Mouse (Mus musculus) liver, adult 2 months (tissue): ENCODE results near the gene Hnrnpul2. TPM values are rescaled to one million over a fixed set of nuclear protein-coding genes. Genes with fewer than 3 reads are reported as not detected.
"Not testable (repeated sequence)": the region's sequence is repeated elsewhere in the genome, so short reads cannot be mapped to it uniquely, and the experiment has no call there.

Experiments used
- DNase-seq: peaks from one replicate; pipeline ENCODE4 v3.0.0-alpha.2; 2011; ENCODE audit warnings: low read depth, low spot score; ENCODE audit errors: extremely low read depth
- H3K27ac ChIP-seq: fragments of 200-500 bp; replicated peaks from 2 replicates; pipeline ENCODE4 v1.5.1; 2012; ENCODE audit warnings: low read depth, mild to moderate bottlenecking, control low read depth, inconsistent platforms, low read length; ENCODE audit not compliant: insufficient read depth
- H3K27me3 ChIP-seq: fragments of 200-500 bp; 2 replicates; pipeline ENCODE4 v1.6.1; 2012; ENCODE audit warnings: mild to moderate bottlenecking, moderate library complexity, low read length, inconsistent platforms; ENCODE audit not compliant: control insufficient read depth, insufficient read depth
- H3K36me3 ChIP-seq: fragments of 200-500 bp; 2 replicates; pipeline ENCODE4 v1.6.1; 2012; ENCODE audit warnings: low read length, inconsistent platforms; ENCODE audit not compliant: control insufficient read depth, insufficient read depth
- H3K4me1 ChIP-seq: fragments of 200-500 bp; 2 replicates; pipeline ENCODE4 v1.6.1; 2011; ENCODE audit warnings: low read length; ENCODE audit not compliant: control insufficient read depth, insufficient read depth
- H3K4me3 ChIP-seq: fragments of 200-500 bp; 2 replicates; pipeline ENCODE4 v1.5.1; 2011; ENCODE audit warnings: low read depth, mild to moderate bottlenecking, control low read depth, low read length, moderate library complexity; ENCODE audit not compliant: insufficient read depth
- H3K79me2 ChIP-seq: fragments of 200-500 bp; 2 replicates; pipeline ENCODE4 v1.6.1; 2012; ENCODE audit warnings: inconsistent platforms, mild to moderate bottlenecking, low read length, moderate library complexity; ENCODE audit not compliant: control insufficient read depth, insufficient read depth
- H3K9ac ChIP-seq: fragments of 200-500 bp; 2 replicates; pipeline ENCODE4 v1.6.1; 2012; ENCODE audit warnings: low read depth, mild to moderate bottlenecking, control low read depth, inconsistent platforms, low read length
- CTCF ChIP-seq: fragments of 200-500 bp; IDR thresholded peaks from 2 replicates; pipeline ENCODE4 v1.5.1; 2011; ENCODE audit warnings: low read depth, low read length, control low read depth
- POLR2A ChIP-seq: fragments of 200-500 bp; IDR thresholded peaks from 2 replicates; pipeline ENCODE4 v1.6.1; 2011; ENCODE audit warnings: low read length, control low read depth; ENCODE audit not compliant: insufficient read depth; ENCODE audit errors: extremely low read depth
- WGBS: fragments of 180-500 bp; shearing (Covaris S2); methylation state at CpG from one replicate; pipeline ENCODE4 v1.1.7; 2018; 5-methylcytosine and 5-hydroxymethylcytosine counted together
- polyA plus RNA-seq: library from polyadenylated mRNA; depleted of rRNA; stranded (reverse); fragments of >200 nt; gene quantifications from 2 replicates; pipeline ENCODE4 v1.2.3, GENCODE M21; 2012
- total RNA-seq: library from RNA; depleted of rRNA; stranded (reverse); fragments of >200 nt; gene quantifications from 2 replicates; pipeline ENCODE4 v1.2.3, GENCODE M21; 2014

The Hnrnpul2 gene
- total and polyA plus RNA-seq, 2 experiments = 11.2 to 19.5 TPM

- Histone ChIP-seq H3K27ac (no peak overlapping the region), H3K9ac (no peak overlapping the region), H3K79me2 (no peaks in the 10 kb centered on the region), H3K27me3 (no peaks in the 10 kb centered on the region), H3K4me1 (0 out of 2 replicates have a peak, but pooled peaks cover under 1% of the 10 kb centered on the region), H3K36me3 (peaks cover 58% of the 10 kb centered on the region), H3K4me3 (no peak overlapping the region)
- DNase-seq = no peak
- TF ChIP-seq POLR2A = no peak
- no peak for TF ChIP-seq CTCF
- 81% methylated on average over 4 of the region's 4 CpGs for WGBS
These were observed 13.2 kb downstream of the Hnrnpul2 start for GRCm38 (mm10) chr19:8832971-8833370.

- H3K36me3 ChIP-seq = peaks cover 25% of the 10 kb centered on the region
- not testable (repeated sequence) for H3K9ac ChIP-seq, H3K27me3 ChIP-seq, H3K79me2 ChIP-seq, H3K4me3 ChIP-seq, DNase-seq, H3K4me1 ChIP-seq, H3K27ac ChIP-seq
- WGBS = 98% methylated on average over 10 of the region's 10 CpGs
These were observed 16.5 kb downstream of the Hnrnpul2 start for GRCm38 (mm10) chr19:8836327-8836726.

GRCm38 (mm10) chr19:8837251-8837791, 17.5 kb downstream of the Hnrnpul2 start, which contains the start of gene Bscl2:
TSS of gene Bscl2 (plus strand) at chr19:8837467.
- no peaks in the 10 kb centered on the region for H3K79me2 ChIP-seq
- peak within 1 kb of the TSS; percentile 89 for H3K9ac ChIP-seq
- DNase-seq = peak; percentile 53
- TF ChIP-seq POLR2A = no peak
- peak; percentile 50 for TF ChIP-seq CTCF
- H3K27me3 ChIP-seq = no peaks in the 10 kb centered on the region
- peaks cover 15% of the 10 kb centered on the region for H3K36me3 ChIP-seq
- H3K4me3 ChIP-seq = peak within 1 kb of the TSS; percentile 84
- peak within 1 kb of the TSS; percentile 63 for H3K27ac ChIP-seq
- H3K4me1 ChIP-seq = peaks cover 9% of the 10 kb centered on the region
- 1% methylated on average over 38 of the region's 38 CpGs for WGBS

GRCm38 (mm10) chr19:8838041-8838730, 18.4 kb downstream of the Hnrnpul2 start:
- Histone ChIP-seq H3K27ac (no peak overlapping the region), H3K36me3 (peaks cover 9% of the 10 kb centered on the region; the same call in 1 of the 2 replicates), H3K4me3 (peak overlapping the region; percentile 84), H3K9ac (peak overlapping the region; percentile 89), H3K4me1 (peaks cover 9% of the 10 kb centered on the region), H3K27me3 (no peaks in the 10 kb centered on the region), H3K79me2 (no peaks in the 10 kb centered on the region)
- 24% methylated on average over 15 of the region's 15 CpGs for WGBS
- DNase-seq = no peak
- TF ChIP-seq CTCF (no peak), POLR2A (no peak)

- Histone ChIP-seq H3K9ac (no peak within 1 kb of the TSS; the same call in 1 of the 2 replicates), H3K27me3 (no peaks in the 10 kb centered on the region), H3K27ac (no peak within 1 kb of the TSS), H3K36me3 (peaks cover 4% of the 10 kb centered on the region; the same call in 1 of the 2 replicates), H3K79me2 (no peaks in the 10 kb centered on the region), H3K4me3 (no peak within 1 kb of the TSS), H3K4me1 (peaks cover 9% of the 10 kb centered on the region)
- 93% methylated on average over 11 of the region's 11 CpGs for WGBS
- DNase-seq = no peak
- TF ChIP-seq POLR2A = no peak
- TF ChIP-seq CTCF = no peak
These were observed 19.5 kb downstream of the Hnrnpul2 start, which contains the start of gene Gng3 for GRCm38 (mm10) chr19:8839103-8839907. TSS of gene Gng3 (minus strand) at chr19:8839194.
